Mouse (Mus musculus) MEL (cell line): ENCODE data around the gene Tbc1d1. TPM values are rescaled to one million over a fixed set of nuclear protein-coding genes. Genes with fewer than 3 reads are reported as not detected.

Experiments
- DNase-seq: peaks from one replicate; pipeline ENCODE4 v3.0.0; 2011; ENCODE audit warnings: low read depth, low spot score
- H3K27ac ChIP-seq: 2 replicates; pipeline ENCODE4 v1.5.1; 2012; ENCODE audit warnings: low read depth, mild to moderate bottlenecking, control low read depth, low read length, moderate library complexity; ENCODE audit not compliant: control insufficient read depth
- H3K27me3 ChIP-seq, 2 experiments: fragments of 150-350 bp in 1 of 2; sonication (generic) in 1 of 2; 2 replicates each; pipeline ENCODE4 v1.6.1; 2012; ENCODE audit warnings: low read length in 2 of 2, mild to moderate bottlenecking in 2 of 2, improper control_type of control experiment in 1 of 2, moderate library complexity in 1 of 2; ENCODE audit not compliant: insufficient read depth in 2 of 2, control insufficient read depth in 1 of 2
- H3K36me3 ChIP-seq, 2 experiments: 2 replicates each; pipeline ENCODE4 v1.6.1; 2012 to 2014; ENCODE audit warnings: low read length in 2 of 2, improper control_type of control experiment in 1 of 2, inconsistent platforms in 1 of 2, mild to moderate bottlenecking in 1 of 2; ENCODE audit not compliant: insufficient read depth in 2 of 2, control insufficient read depth in 1 of 2
- H3K4me1 ChIP-seq, 2 experiments: fragments of 150-350 bp in 1 of 2; sonication (generic) in 1 of 2; 2 replicates each; pipeline ENCODE4 v1.6.1; 2012; ENCODE audit warnings: low read length in 2 of 2, improper control_type of control experiment in 1 of 2, mild to moderate bottlenecking in 1 of 2; ENCODE audit not compliant: insufficient read depth in 2 of 2, control insufficient read depth in 1 of 2
- H3K4me3 ChIP-seq, 2 experiments: fragments of 150-350 bp in 1 of 2; sonication (generic) in 1 of 2; 2 replicates each; pipeline ENCODE4 v1.5.1; 2012; ENCODE audit warnings: low read depth in 2 of 2, low read length in 2 of 2, mild to moderate bottlenecking in 2 of 2, moderate library complexity in 2 of 2, control low read depth in 1 of 2, improper control_type of control experiment in 1 of 2; ENCODE audit not compliant: control insufficient read depth in 1 of 2, insufficient read depth in 1 of 2
- H3K79me2 ChIP-seq: 2 replicates; pipeline ENCODE4 v1.6.1; 2012; ENCODE audit warnings: mild to moderate bottlenecking, low read length, moderate library complexity; ENCODE audit not compliant: control insufficient read depth, poor library complexity, insufficient read depth
- H3K9ac ChIP-seq: 2 replicates; pipeline ENCODE4 v1.6.1; 2012; ENCODE audit warnings: low read depth, mild to moderate bottlenecking, control low read depth, low read length, moderate library complexity; ENCODE audit not compliant: control insufficient read depth, poor library complexity, severe bottlenecking
- H3K9me3 ChIP-seq: fragments of 150-350 bp; sonication (generic); replicated peaks from 2 replicates; pipeline ENCODE4 v1.6.1; 2012; ENCODE audit warnings: mild to moderate bottlenecking, low read length, improper control_type of control experiment, moderate library complexity; ENCODE audit not compliant: insufficient read depth
- BHLHE40 ChIP-seq: IDR thresholded peaks from 2 replicates; pipeline ENCODE4 v1.6.1; 2012; ENCODE audit warnings: low read depth, mild to moderate bottlenecking, inconsistent platforms, low read length, improper control_type of control experiment, borderline replicate concordance
- CHD1 ChIP-seq: IDR thresholded peaks from 2 replicates; pipeline ENCODE4 v1.6.1; 2012; ENCODE audit warnings: low read depth, mild to moderate bottlenecking, inconsistent platforms, low read length, improper control_type of control experiment
- CHD2 ChIP-seq: IDR thresholded peaks from 2 replicates; pipeline ENCODE4 v1.6.1; 2011; ENCODE audit warnings: low read length, improper control_type of control experiment
- CTCF ChIP-seq, 3 experiments: IDR thresholded peaks in 2 of 3; conservative IDR thresholded peaks in 1 of 3; 2 replicates each; pipeline ENCODE4 v1.5.1; 2011 to 2012; ENCODE audit warnings: low read length in 3 of 3, low read depth in 2 of 3, mild to moderate bottlenecking in 2 of 3, improper control_type of control experiment in 1 of 3, inconsistent platforms in 1 of 3, mixed read lengths in 1 of 3, moderate library complexity in 1 of 3; ENCODE audit not compliant: control insufficient read depth in 1 of 3, insufficient read depth in 1 of 3, poor library complexity in 1 of 3, severe bottlenecking in 1 of 3
- ELF1 ChIP-seq: IDR thresholded peaks from 2 replicates; pipeline ENCODE4 v1.6.1; 2014; ENCODE audit warnings: low read depth, mild to moderate bottlenecking, inconsistent platforms, low read length, improper control_type of control experiment, moderate library complexity
- EP300 ChIP-seq, 2 experiments: IDR thresholded peaks; 2 replicates each; pipeline ENCODE4 v1.6.1; 2011; ENCODE audit warnings: improper control_type of control experiment in 2 of 2, low read length in 2 of 2, low read depth in 1 of 2, mild to moderate bottlenecking in 1 of 2
- GATA1 ChIP-seq: IDR thresholded peaks from 2 replicates; pipeline ENCODE4 v1.6.1; 2011; ENCODE audit warnings: low read depth, low read length, improper control_type of control experiment
- HCFC1 ChIP-seq: IDR thresholded peaks from 2 replicates; pipeline ENCODE4 v1.6.1; 2012; ENCODE audit warnings: low read depth, mild to moderate bottlenecking, inconsistent platforms, low read length, improper control_type of control experiment, moderate library complexity
- KAT2A ChIP-seq: conservative IDR thresholded peaks from 2 replicates; pipeline ENCODE4 v1.6.1; 2012; ENCODE audit warnings: low read depth, low read length, improper control_type of control experiment, inconsistent platforms
- MAX ChIP-seq: IDR thresholded peaks from 2 replicates; pipeline ENCODE4 v1.6.1; 2011; ENCODE audit warnings: low read length, improper control_type of control experiment
- MAZ ChIP-seq: IDR thresholded peaks from 2 replicates; pipeline ENCODE4 v1.6.1; 2012; ENCODE audit warnings: low read depth, mild to moderate bottlenecking, inconsistent platforms, low read length, improper control_type of control experiment
- MYC ChIP-seq: IDR thresholded peaks from 2 replicates; pipeline ENCODE4 v1.6.1; 2011; ENCODE audit warnings: low read depth, mild to moderate bottlenecking, low read length, improper control_type of control experiment, moderate library complexity
- NRF1 ChIP-seq: IDR thresholded peaks from 2 replicates; pipeline ENCODE4 v1.6.1; 2014; ENCODE audit warnings: low read depth, mild to moderate bottlenecking, inconsistent platforms, low read length, improper control_type of control experiment, moderate library complexity; ENCODE audit not compliant: poor library complexity, insufficient read depth, severe bottlenecking
- RAD21 ChIP-seq: IDR thresholded peaks from 2 replicates; pipeline ENCODE4 v1.6.1; 2011; ENCODE audit warnings: mild to moderate bottlenecking, low read depth, low read length, improper control_type of control experiment
- SMC3 ChIP-seq: IDR thresholded peaks from 2 replicates; pipeline ENCODE4 v1.6.1; 2011; ENCODE audit warnings: low read depth, low read length, improper control_type of control experiment
- TBP ChIP-seq: IDR thresholded peaks from 2 replicates; pipeline ENCODE4 v1.8.0; 2011; ENCODE audit warnings: low read depth, low read length, improper control_type of control experiment
- UBTF ChIP-seq: IDR thresholded peaks from 2 replicates; pipeline ENCODE4 v1.6.1; 2012; ENCODE audit warnings: low read depth, mild to moderate bottlenecking, inconsistent platforms, low read length, improper control_type of control experiment, moderate library complexity, borderline replicate concordance; ENCODE audit not compliant: insufficient read depth
- USF1 ChIP-seq: IDR thresholded peaks from 2 replicates; pipeline ENCODE4 v1.6.1; 2014; ENCODE audit warnings: low read depth, mild to moderate bottlenecking, inconsistent platforms, low read length, improper control_type of control experiment, moderate library complexity
- ZC3H11A ChIP-seq: IDR thresholded peaks from 2 replicates; pipeline ENCODE4 v1.6.1; 2012; ENCODE audit warnings: low read depth, mild to moderate bottlenecking, inconsistent platforms, low read length, improper control_type of control experiment
- ZKSCAN1 ChIP-seq: IDR thresholded peaks from 2 replicates; pipeline ENCODE4 v1.6.1; 2012; ENCODE audit warnings: low read depth, mild to moderate bottlenecking, inconsistent platforms, low read length, improper control_type of control experiment, moderate library complexity
- ZNF384 ChIP-seq: IDR thresholded peaks from 2 replicates; pipeline ENCODE4 v1.6.1; 2012; ENCODE audit warnings: low read depth, mild to moderate bottlenecking, inconsistent platforms, low read length, improper control_type of control experiment
- polyA plus RNA-seq, 2 experiments: library from polyadenylated mRNA; stranded (reverse) in 1 of 2; unstranded in 1 of 2; fragments of >175 nt in 1 of 2; fragments of >200 nt in 1 of 2; gene quantifications; 2 replicates each; pipeline versions ENCODE4 v1.2.1 to v1.2.4; 2012; ENCODE audit warnings: low replicate concordance in 2 of 2, low read depth in 1 of 2; ENCODE audit not compliant: insufficient read length in 2 of 2, insufficient read depth in 1 of 2, missing spikeins in 1 of 2
- total RNA-seq: library from RNA; depleted of rRNA; stranded (reverse); fragments of 300-350 nt; gene quantifications from 2 replicates; pipeline ENCODE4 v1.2.3, GENCODE M21; 2012

Tbc1d1 gene
- total and polyA plus RNA-seq, 3 experiments, result 22.5 to 24.4 TPM; not detected in 1

DNA sequence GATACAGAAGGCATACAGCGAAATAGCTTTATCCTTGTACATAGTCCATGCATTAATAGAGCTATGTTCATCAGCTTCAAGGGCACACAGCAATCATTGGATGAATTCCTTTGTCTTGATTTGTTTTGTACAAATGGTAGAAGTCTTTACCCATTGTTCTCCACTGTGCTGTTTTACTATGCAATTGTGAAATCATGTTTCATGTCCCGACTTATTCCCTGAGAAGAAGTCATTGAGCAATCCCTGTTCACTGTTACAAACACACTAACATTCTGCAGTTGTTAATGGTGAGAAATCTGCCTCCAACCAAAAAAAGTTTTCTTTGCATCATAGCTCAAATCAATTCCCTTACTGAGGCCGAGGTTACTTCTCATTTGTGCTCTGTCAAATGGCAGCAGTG, 15.9 kb upstream of the Tbc1d1 start:
- H3K9me3 ChIP-seq, result no peaks in the 10 kb centered on the region

DNA sequence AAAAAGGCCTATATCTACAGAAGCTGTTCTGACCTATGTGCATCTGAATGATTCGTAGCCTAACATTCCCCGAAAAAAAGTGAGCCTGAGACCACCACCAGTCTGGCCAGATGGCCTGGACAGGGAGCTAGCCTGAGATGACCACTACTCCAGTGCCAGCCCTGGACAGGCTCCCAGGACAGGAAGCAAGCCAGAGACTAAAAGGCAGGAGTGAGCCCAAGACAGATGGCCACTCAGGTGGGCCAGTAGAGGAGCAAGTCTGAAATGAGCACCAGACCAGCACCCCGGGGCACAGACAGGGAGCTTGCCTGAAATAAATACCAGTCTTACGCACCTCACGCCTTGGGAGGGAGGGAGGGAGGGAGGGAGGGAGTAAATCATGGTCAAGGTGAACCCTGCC, 11.8 kb upstream of the Tbc1d1 start:
- peaks cover 0 to 5% of the 10 kb centered on the region in 2 experiments; a peak in 2 of 4 replicates for H3K36me3 ChIP-seq
- TF ChIP-seq MAZ (no peak), CHD2 (no peak), HCFC1 (no peak), BHLHE40 (no peak), MAX (no peak), TBP (no peak), MYC (no peak), CTCF (IDR thresholded peaks at IDR 0.05 in 2 of 3, conservative IDR thresholded peaks at IDR 0.05 in 1 of 3; ENCODE audit: control insufficient read depth in 1 of 3, insufficient read depth in 1 of 3, low read depth in 2 of 3, low read length in 3 of 3, poor library complexity in 1 of 3, severe bottlenecking in 1 of 3) (no peak), SMC3 (no peak), ZC3H11A (no peak), ELF1 (no peak), CHD1 (no peak), RAD21 (no peak), UBTF (no peak), ZNF384 (no peak), EP300 (IDR thresholded peaks at IDR 0.05; ENCODE audit: low read depth in 1 of 2, low read length in 2 of 2) (no peak)
- TF ChIP-seq, all 39 proteins: peak for 0
- Histone ChIP-seq H3K27me3 (no peaks in the 10 kb centered on the region; a peak in 1 of 4 replicates), H3K9ac (no peak overlapping the region), H3K9me3 (no peaks in the 10 kb centered on the region), H3K4me3 (no peak overlapping the region), H3K4me1 (peaks cover 3% of the 10 kb centered on the region in 2 experiments; a peak in 3 of 4 replicates), H3K79me2 (no peaks in the 10 kb centered on the region), H3K27ac (no peak overlapping the region)
- no peak for DNase-seq

More for the DNA sequence above, 15.9 kb upstream of the Tbc1d1 start:
- Histone ChIP-seq H3K36me3 (no peaks in the 10 kb centered on the region), H3K4me3 (no peak overlapping the region), H3K27ac (no peak overlapping the region), H3K27me3 (no peaks in the 10 kb centered on the region; a peak in 1 of 4 replicates), H3K9ac (no peak overlapping the region), H3K4me1 (no peaks in the 10 kb centered on the region), H3K79me2 (no peaks in the 10 kb centered on the region)
- DNase-seq, result no peak
- TF ChIP-seq UBTF (no peak), NRF1 (no peak), CTCF (IDR thresholded peaks at IDR 0.05 in 2 of 3, conservative IDR thresholded peaks at IDR 0.05 in 1 of 3; ENCODE audit: control insufficient read depth in 1 of 3, insufficient read depth in 1 of 3, low read depth in 2 of 3, low read length in 3 of 3, poor library complexity in 1 of 3, severe bottlenecking in 1 of 3) (no peak), GATA1 (no peak), KAT2A (no peak), ZKSCAN1 (no peak), USF1 (no peak), RAD21 (no peak), HCFC1 (no peak), CHD1 (no peak)
